Mouse (Mus musculus) stomach, embryonic 14.5 days (tissue): ENCODE data around the gene Ppp2r3d. TPM values are rescaled to one million over a fixed set of nuclear protein-coding genes. Genes with fewer than 3 reads are reported as not detected.

ENCODE experiments used
- ATAC-seq: fragments of 200-750 bp; cut with Nextera tagmentation; 2 replicates; pipeline ENCODE4 v1.8.0; 2017; ENCODE audit warnings: low read depth, moderate TSS enrichment; ENCODE audit not compliant: insufficient number of reproducible peaks, insufficient read depth, low FRiP score
- H3K27ac ChIP-seq: fragments of 300-500 bp; sonication (generic); 2 replicates; pipeline ENCODE4 v1.5.1; 2014; ENCODE audit warnings: mild to moderate bottlenecking, low read length, moderate library complexity, mixed read lengths
- H3K27me3 ChIP-seq: fragments of 300-500 bp; sonication (generic); 2 replicates; pipeline ENCODE4 v1.6.1; 2014; ENCODE audit warnings: low read length, control low read depth, mixed read lengths; ENCODE audit not compliant: control insufficient read depth, insufficient read depth
- H3K36me3 ChIP-seq: fragments of 300-500 bp; sonication (generic); 2 replicates; pipeline ENCODE4 v1.6.1; 2014; ENCODE audit warnings: mild to moderate bottlenecking, control low read depth, low read length, moderate library complexity, mixed read lengths; ENCODE audit not compliant: control insufficient read depth, insufficient read depth
- H3K4me1 ChIP-seq: fragments of 300-500 bp; sonication (generic); 2 replicates; pipeline ENCODE4 v1.6.1; 2014; ENCODE audit warnings: low read length, control low read depth, mixed read lengths; ENCODE audit not compliant: control insufficient read depth, insufficient read depth
- H3K4me2 ChIP-seq: fragments of 300-500 bp; sonication (generic); replicated peaks from 2 replicates; pipeline ENCODE4 v1.6.1; 2014; ENCODE audit warnings: low read depth, low read length, control low read depth
- H3K4me3 ChIP-seq: fragments of 300-500 bp; sonication (generic); 2 replicates; pipeline ENCODE4 v1.5.1; 2014; ENCODE audit warnings: low read depth, low read length, control low read depth
- H3K9ac ChIP-seq: fragments of 300-500 bp; sonication (generic); replicated peaks from 2 replicates; pipeline ENCODE4 v1.6.1; 2014; ENCODE audit warnings: low read depth, mild to moderate bottlenecking, control low read depth, low read length, moderate library complexity, mixed read lengths
- H3K9me3 ChIP-seq: fragments of 300-500 bp; sonication (generic); 2 replicates; pipeline ENCODE4 v1.6.1; 2016; ENCODE audit warnings: low read depth, low read length, control low read depth; ENCODE audit not compliant: control insufficient read depth
- WGBS: fragments of 180-500 bp; shearing (Covaris S2); extraction: QIAGEN DNeasy Blood & Tissue Kit; methylation state at CpG from one replicate; pipeline ENCODE4 v1.1.7; 2014; 5-methylcytosine and 5-hydroxymethylcytosine counted together
- polyA plus RNA-seq: library from polyadenylated mRNA; unstranded; fragments of >200 nt; fragmentation: Nextera tagmentation; extraction: Ambion mirVana; gene quantifications from 2 replicates; pipeline ENCODE4 v1.2.1, GENCODE M21; 2014

Gene Ppp2r3d
- polyA plus RNA-seq, 1 experiment from 2014 or later: 123 TPM

DNA sequence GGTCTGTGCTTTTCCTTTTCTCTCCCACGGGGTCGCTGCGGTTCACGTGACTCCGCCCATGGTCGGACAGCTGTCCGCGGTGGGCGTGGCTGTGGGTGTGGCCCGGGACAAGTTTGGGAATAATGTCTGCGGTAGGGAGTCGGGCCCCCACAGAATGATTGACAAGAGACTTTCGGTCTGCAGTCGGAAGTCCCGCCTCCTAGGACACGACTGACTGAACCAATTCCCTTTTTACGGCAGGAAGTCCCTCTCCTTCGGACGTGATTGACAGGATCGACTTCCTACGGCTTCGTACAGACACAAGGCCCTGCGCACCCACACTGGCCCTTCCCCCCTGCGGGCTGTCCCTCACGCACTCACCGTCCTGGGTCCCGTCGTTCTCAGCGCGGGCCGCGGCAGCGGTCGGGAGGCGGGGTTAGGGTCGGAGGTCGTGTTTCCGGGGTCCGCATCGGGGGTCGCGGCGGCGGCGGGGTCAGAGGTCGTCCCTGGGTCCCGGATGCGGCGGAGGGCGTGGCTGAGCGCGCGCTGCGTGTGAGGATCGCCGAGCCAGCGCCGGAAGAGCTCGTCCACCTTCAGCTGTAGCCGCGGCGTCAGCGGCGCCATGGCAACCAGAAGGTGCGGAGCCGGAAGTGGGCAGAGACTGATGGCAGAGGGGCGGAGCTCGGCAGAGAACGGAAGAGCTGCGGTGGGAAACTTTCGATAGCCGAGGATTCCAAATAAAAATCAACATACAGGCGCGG lies 53.0 kb downstream of the Ppp2r3d start:
- H3K4me3 ChIP-seq: peak overlapping the region; percentile 67
- no peaks in the 10 kb centered on the region for H3K4me1 ChIP-seq
- H3K36me3 ChIP-seq: no peaks in the 10 kb centered on the region
- peak; percentile 74 for ATAC-seq
- peak overlapping the region; percentile 64 for H3K9ac ChIP-seq
- H3K27me3 ChIP-seq: no peaks in the 10 kb centered on the region
- H3K4me2 ChIP-seq: peak overlapping the region; percentile 53
- WGBS: under 1% methylated on average over 74 of the region's 74 CpGs
- H3K9me3 ChIP-seq: no peaks in the 10 kb centered on the region
- H3K27ac ChIP-seq: peak overlapping the region; percentile 99

DNA sequence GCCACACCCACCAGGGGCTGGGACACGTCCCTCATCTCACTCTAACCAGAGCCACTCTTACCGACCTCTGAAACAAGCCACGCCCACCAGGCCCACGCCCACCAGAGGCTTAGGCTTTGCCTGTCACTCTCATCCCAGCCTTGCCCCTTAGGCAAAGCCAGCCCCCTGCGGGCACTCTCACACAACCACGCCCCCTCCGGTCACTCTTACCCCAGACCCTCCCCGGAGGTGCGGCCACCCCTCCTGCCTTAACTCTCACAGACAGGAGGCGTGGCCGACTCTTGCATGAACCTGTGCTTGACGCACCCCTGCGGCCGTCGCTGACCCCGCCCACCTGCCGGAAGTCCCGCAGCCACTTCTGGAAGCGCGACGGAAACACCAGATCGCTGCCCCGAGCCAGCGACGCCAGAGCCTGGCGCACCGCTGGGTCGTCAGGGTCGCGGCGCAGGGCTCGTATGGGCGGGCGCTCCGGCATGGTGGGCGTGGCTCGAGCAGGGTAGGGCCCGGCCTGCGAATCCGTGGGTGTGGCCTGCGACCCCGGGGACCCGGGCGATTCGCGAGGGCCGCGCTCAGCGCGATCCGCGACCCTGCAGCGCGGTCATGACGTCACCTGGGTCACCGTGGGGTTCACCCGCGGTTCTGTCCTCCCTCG lies 53.7 kb downstream of the Ppp2r3d start:
- peak overlapping the region; percentile 67 for H3K4me3 ChIP-seq
- no peaks in the 10 kb centered on the region for H3K4me1 ChIP-seq
- H3K36me3 ChIP-seq: no peaks in the 10 kb centered on the region
- peak; percentile 68 for ATAC-seq
- H3K27ac ChIP-seq: peak overlapping the region; percentile 99
- H3K4me2 ChIP-seq: peak overlapping the region; percentile 53
- under 1% methylated on average over 59 of the region's 59 CpGs for WGBS
- H3K27me3 ChIP-seq: no peaks in the 10 kb centered on the region
- H3K9me3 ChIP-seq: no peaks in the 10 kb centered on the region
- H3K9ac ChIP-seq: peak overlapping the region; percentile 64

DNA sequence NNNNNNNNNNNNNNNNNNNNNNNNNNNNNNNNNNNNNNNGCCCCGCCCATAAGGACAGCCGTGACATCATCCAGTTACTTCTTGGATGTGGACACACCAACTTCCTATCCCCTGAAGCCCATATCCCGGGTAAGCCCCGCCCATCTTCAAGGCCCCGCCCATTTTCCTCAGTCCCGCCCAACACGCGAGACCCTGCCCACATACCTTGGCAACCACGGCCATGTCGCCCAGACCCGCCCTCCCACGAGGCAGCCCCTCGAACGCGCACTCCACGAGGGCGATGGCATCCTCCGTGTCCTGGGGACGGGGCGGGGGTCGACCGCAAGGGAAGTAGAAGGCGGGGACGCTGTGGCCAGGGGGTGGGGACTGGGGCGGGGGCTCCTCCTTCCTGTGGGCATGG lies 54.3 kb downstream of the Ppp2r3d start:
- no peaks in the 10 kb centered on the region for H3K36me3 ChIP-seq
- H3K9me3 ChIP-seq: no peaks in the 10 kb centered on the region
- no peaks in the 10 kb centered on the region for H3K4me1 ChIP-seq
- WGBS: 3% methylated on average over 24 of the region's 25 CpGs
- peak overlapping the region; percentile 53 for H3K4me2 ChIP-seq
- no peak for ATAC-seq
- no peak overlapping the region for H3K9ac ChIP-seq
- H3K4me3 ChIP-seq: peak overlapping the region; percentile 67
- H3K27me3 ChIP-seq: no peaks in the 10 kb centered on the region
- peak overlapping the region; percentile 99 for H3K27ac ChIP-seq

DNA sequence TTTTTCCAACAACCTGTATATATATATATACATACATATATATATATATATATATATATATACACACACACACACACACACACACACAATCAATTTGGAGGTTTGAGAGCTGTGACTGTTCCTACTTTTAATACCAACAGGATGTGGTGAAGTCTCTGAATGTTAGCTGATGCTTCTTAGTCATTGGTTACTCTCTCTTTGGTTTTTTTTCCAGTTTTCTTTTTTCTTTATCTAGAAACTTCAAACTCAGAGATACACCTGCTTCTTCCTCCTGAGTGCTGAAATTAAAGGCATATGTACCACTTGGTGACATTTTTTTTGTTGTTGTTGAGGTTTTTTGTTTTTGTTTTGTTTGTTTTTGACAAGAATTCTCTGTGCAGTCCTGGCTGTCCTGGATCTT lies 63.8 kb downstream of the Ppp2r3d start:
- no peaks in the 10 kb centered on the region for H3K9me3 ChIP-seq
- H3K4me3 ChIP-seq: no peak overlapping the region
- no peak overlapping the region for H3K9ac ChIP-seq
- no peak overlapping the region for H3K27ac ChIP-seq
- no peaks in the 10 kb centered on the region for H3K4me1 ChIP-seq
- ATAC-seq: no peak
- H3K27me3 ChIP-seq: no peaks in the 10 kb centered on the region
- no peaks in the 10 kb centered on the region for H3K36me3 ChIP-seq
- no peak overlapping the region for H3K4me2 ChIP-seq

DNA sequence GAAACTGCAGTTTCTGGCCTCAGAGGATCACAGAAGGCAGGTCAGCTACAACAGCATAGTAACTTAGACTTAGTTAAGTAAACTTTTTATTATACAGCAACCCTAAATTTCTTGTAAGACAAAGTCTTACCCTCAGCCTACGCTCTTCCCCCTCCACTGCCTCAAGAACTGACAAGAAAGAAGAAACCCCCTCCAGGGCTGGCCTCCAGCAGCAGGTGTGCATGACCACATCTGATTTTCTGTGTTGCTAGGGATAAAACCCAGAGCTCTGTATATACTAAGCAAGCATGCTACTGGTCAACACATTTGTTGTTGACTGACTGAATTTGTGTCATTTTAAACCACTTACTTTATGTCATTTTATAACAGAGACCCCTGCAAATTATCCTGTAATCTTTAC lies 65.1 kb downstream of the Ppp2r3d start:
- Histone ChIP-seq H3K9ac (no peak overlapping the region), H3K4me2 (no peak overlapping the region), H3K27ac (no peak overlapping the region), H3K4me3 (no peak overlapping the region), H3K9me3 (no peaks in the 10 kb centered on the region), H3K27me3 (no peaks in the 10 kb centered on the region), H3K4me1 (no peaks in the 10 kb centered on the region), H3K36me3 (no peaks in the 10 kb centered on the region)
- WGBS: 79% methylated on average over 1 of the region's 1 CpGs
- ATAC-seq: no peak

DNA sequence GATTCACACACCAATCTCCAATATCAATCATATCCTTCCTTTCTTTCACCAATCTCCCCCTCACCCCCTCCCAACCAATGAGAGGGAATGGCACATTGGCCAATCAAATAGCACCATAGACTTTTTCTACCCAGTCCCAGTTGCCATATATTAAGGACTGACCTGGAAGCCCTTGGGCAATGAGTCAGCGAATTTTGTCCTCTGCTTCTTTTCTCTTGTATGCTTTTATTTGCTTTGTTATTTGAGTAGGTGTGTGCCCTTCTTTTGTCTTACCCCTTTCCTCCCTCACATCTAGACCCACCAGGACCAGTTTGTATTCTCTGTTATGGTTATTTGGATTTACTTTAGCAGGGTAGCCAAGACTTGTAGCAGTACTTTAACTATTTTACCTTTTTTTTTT lies 68.1 kb downstream of the Ppp2r3d start:
- no peak overlapping the region for H3K27ac ChIP-seq
- H3K4me3 ChIP-seq: no peak overlapping the region
- H3K9ac ChIP-seq: no peak overlapping the region
- no peak for ATAC-seq
- no peak overlapping the region for H3K4me2 ChIP-seq
- no peaks in the 10 kb centered on the region for H3K9me3 ChIP-seq
- WGBS: 66% methylated on average over 1 of the region's 1 CpGs
- no peaks in the 10 kb centered on the region for H3K36me3 ChIP-seq
- H3K4me1 ChIP-seq: no peaks in the 10 kb centered on the region
- H3K27me3 ChIP-seq: no peaks in the 10 kb centered on the region

Other genes starting within 250 kb of the Ppp2r3d start
- 11.0 and 12.0 TPM in 2 replicates for gene 2010315B03Rik, start 164.2 kb downstream of the Ppp2r3d start, polyA plus RNA-seq
- gene Gm21836, start 16.9 kb upstream of the Ppp2r3d start, polyA plus RNA-seq: not detected in 2 replicates